Mouse (Mus musculus) liver, adult 2 months (tissue): ENCODE measurements around the gene Cdhr3.

Experiments used
- CTCF ChIP-seq: fragments of 200-500 bp; IDR thresholded peaks from 2 replicates; pipeline ENCODE4 v1.5.1; 2011; ENCODE audit warnings: low read depth, low read length, control low read depth
- POLR2A ChIP-seq: fragments of 200-500 bp; IDR thresholded peaks from 2 replicates; pipeline ENCODE4 v1.6.1; 2011; ENCODE audit warnings: low read length, control low read depth; ENCODE audit not compliant: insufficient read depth; ENCODE audit errors: extremely low read depth

DNA sequence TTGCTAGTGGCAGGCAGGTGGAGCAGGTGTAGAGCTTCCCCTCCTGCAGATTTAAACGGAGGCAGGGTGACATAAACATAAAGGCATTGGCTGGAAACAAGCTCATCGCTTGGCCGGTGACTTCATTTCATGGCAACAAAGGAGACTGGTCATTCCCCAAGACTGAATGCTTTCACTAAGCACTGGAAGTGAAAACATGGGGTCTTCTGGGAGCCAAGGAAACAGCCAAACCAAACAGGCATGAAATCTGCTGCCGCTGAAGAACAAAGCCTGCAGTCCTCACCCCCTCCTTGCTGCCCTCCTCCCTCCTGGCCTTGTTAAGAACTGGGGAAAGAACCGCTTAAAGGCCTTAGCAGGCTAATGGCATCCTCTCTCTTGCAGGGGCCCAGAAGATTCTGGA lies 6.5 kb downstream of the Cdhr3 start:
- TF ChIP-seq CTCF (no peak), POLR2A (no peak)
